Mouse (Mus musculus) cerebellum, adult 9-11 months (tissue): ENCODE data around the gene Gm28042.

Experiments used
- DNase-seq: peaks from one replicate; pipeline ENCODE4 v3.0.0; 2022

Gm28042 gene

DNA sequence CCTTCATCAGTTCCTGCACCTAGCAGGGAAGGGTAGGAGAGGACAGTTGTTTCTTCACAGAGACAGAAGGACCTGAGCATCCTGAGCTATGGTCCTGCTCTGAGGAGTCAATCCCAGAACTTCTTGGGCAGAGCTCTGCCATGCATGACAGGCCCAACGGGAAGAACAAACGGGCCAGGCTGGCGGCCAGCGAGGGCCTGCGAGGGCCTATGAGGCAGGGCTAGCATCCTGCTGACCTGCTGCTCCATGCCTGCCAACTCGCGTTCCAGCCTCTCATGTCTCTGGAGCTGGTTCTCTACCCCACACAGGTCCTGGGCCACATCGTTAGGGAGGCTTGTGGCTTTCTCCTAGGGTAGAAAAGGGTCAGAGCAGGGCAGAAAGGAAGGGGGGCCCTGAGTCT lies 35.0 kb downstream of the Gm28042 start:
- no peak for DNase-seq

DNA sequence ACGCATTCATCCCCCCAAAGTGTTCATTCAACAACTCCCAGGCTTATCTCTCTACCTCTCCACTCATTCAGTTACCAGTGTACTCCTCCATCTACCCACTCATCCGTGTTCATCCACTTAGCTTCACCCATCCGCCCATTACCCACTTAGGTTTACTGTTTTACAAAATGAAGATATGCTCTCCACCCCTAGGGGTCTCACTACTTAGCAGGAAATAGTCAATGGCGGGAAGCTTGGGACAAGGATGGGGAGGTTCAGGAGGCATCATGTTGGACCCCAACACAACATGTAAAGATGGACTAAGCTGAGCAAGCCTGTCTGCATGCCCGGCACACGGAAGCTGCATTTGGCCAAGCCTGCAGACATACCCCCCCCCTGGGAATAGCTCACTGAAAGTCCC lies 37.3 kb downstream of the Gm28042 start:
- no peak for DNase-seq

DNA sequence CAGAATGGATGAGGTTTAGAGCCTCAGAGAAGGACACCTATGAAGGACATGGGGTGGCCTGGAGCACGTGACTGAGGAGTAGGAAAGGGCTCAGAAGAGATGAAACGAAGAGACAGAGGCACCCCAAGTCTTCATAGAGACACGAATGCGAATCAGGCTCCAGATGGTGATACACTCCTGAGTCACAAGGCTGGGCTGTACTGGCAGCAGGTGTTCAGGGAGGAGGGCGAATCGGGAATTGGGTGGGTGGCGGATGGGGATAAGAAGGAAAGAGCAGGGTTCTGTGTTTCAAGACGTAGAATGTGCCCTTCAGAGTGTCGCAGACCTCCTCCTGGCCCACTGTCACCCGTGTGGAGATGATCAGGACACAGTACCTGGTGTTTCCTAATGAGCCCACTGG lies 38.0 kb downstream of the Gm28042 start:
- DNase-seq = no peak

DNA sequence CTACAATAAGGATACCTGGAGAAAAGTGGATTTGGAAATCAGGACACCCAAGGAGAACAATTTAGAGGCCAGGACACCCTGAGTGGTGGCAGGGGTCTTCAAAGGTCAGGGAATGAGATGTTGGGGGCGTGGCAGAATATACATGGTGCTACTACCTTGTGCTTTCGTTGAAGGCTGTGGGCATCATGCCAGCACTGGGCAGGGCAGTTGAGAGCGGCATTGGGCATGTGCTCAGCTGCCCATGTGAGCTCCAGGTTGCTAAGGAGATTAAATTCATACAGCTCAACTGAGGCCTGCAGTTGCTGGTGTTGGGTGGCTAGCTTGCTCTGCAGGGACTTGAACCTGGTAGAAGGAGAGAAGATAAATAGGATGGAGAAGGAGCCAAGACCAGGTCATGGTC lies 38.9 kb downstream of the Gm28042 start:
- DNase-seq = no peak

DNA sequence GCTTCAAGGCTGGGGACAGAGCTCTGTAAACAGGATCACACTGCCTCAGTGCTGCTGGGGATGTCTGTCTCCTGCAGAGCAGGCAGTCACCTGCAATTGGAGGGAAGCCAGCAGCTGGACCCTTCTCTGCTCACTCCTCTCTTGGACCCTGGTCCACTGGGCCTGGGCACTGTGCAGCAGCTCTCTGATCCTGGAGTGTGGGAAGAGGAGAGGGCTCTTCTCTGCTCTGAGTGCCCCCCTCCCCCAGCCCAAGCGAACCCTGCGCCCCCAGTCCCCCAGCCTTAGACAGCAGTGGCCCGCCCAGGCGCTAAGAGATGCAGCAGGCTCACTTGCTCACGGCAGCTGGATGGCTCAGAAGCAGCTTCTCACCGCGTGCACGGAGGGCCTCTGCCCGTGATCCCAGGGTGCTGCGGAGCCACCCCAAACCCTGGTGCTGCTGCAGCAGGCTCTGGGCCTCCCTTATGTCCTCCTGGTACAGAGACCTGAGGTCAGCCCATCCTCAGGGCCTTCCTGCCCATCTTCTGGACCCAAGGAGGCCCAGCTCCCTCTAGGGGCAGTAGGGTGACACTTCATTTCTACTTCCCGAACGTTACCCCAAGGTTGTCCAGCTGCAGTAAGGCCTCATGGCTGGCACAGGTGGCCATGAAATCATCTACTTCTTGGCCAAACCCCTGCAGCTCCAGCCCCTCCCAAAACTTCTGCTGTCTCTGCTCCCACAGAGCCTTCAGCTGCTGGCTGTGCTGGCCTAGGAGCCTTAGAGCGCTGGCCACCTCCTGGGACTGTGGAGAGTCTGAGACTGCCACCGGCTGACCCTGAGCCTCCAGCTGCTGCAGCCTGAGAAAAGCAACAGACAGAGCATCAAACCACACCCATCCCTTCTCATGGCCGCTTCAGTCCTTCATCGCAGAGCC lies 41.5 kb downstream of the Gm28042 start:
- DNase-seq = peak; percentile 42

DNA sequence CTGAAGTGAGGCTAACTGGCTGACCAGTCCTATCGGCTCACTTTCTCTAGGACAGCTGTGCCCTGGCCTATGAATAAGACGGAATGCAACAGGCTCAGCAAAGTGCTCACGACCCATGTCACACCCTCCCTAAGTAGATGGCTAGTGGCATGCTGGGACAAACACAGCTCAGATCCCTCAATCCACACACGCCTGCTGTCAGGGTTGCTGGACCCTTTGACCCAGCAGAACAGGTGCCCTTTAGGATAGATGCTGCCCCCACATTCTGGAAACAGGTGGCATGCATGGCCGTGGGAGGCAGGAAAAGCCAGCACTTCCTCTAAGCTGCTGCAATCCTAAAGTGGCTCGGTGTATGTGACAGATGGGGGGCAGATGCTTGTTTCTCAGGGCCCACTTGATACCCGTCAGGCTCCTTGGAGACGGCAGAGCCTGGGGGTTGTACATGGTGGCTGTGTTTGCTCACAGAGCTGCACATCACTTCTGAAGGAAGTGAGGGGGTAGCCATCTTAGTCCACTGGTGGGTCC lies 42.2 kb downstream of the Gm28042 start:
- no peak for DNase-seq

DNA sequence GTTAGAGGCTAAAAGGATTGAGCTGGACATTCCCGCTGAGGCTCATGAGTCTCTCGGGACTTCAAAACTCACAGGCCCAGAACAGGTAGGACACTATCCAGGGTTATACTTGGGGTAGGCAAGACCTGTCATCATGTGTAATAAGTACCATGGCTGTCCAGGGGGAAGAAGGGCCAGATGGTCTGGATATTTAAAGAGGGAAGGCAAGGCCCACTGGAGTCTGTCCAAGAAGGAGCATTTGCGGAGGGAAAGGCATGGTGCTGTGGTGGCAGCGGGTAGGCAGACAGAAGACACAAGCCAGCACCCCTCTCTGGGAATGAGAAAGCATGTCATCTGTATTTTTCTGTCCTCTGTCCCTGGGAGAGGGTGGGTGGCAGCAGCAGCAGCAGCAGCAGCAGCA lies 46.8 kb downstream of the Gm28042 start:
- DNase-seq = no peak

DNA sequence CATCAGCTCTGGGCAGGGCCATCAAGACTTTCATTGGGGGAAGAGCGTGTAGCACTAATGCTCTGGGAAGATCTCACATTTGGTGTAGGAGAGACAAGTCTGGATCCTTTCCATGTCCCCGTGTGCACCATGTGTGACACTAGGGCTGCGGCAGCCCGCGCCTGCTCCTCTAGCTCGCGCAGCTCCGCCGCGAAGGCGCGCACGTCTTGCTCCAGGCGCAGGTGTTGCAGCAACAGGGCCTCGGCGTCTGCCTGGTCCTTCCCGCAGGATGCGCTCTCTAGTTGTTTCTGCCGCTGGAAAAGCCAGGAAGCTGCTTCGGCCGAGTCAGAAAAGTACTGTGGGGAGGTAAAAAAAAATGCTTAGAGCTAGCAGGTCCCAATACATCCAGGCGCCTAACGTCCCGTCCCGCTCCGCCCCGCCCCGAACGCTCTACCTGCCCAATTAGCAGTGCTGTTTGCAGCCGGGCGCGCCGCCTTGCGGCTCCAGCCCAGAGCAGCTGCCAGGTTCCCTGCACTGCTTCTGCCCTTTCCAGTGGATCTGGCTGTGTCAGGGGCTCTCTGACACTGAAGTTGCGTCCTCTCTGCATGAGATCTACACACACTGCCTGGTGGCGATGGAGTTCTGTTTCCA lies 48.9 kb downstream of the Gm28042 start:
- DNase-seq = peak; percentile 59

DNA sequence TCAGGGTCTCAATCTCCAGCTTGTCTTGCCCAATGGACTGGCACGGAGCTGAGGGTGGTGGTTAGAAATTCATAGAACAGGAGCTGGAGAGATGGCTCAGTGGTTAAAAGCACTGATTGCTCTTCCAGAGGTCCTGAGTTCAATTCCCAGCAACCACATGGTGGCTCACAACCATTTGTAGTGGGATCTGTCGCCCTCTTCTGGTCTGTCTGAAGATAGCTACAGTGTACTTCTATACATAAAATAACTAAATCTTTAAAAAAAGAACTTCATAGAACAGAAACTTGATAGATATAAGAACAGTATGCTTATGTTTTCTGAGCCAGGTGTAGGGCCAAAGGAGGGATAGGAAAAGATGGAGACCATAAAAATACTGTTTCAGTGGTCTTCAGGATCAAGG lies 55.1 kb downstream of the Gm28042 start:
- no peak for DNase-seq

DNA sequence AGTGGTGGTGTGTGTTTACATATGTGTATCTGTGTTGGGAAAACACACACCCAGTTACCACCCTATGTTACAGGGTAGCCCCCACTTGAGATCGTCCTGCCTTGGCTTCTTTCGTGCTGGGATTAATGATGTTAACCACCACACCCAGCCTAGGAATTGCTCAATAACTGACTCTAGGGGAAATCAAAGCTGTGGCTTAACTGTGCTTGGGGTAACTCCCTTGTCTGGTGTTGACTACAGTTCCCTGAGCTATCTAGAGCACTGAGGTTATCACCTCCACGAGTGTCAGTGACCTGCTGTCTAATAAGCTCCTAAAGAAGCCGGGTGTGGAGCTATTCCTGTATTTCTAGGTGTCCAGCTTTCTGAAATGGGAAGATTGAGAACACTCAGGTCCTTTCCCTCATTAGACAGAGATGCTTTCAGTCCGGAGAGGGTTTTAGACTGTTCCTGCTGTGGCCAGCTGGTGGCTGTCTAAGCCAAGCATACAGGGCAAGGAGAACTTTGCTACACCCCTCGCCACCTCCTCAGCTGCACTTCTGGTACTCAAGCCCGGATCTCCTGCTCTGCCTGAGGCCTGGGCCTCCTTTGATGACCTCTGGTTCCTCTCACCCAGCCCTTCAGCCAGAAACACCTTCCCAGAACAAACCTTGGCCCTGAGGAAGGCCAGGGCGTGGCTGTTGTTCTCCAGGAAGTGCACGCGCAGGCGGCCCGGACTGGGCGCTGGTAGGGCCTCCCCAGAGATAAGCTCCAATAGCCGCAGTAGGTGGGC lies 57.5 kb downstream of the Gm28042 start:
- DNase-seq = no peak

DNA sequence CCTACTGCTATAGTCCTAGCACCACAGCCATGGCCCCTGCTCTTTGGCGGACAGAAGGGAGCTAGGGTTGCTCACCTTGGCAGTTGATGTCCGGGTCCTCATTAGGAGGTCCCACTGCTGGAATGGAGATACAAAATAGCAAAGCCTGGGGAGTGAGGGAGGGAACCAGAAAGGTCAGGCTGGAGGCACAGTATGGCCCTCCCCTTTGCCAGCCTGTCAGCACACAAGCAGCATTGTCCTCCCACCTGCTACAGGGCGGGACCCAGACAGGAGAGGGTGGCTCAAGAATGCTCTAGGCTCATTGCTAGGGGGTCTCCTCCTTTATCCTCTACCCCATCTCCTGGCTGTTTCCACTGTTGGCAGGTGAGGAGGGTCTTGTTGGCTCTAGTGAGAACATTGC lies 58.7 kb downstream of the Gm28042 start:
- DNase-seq = no peak

DNA sequence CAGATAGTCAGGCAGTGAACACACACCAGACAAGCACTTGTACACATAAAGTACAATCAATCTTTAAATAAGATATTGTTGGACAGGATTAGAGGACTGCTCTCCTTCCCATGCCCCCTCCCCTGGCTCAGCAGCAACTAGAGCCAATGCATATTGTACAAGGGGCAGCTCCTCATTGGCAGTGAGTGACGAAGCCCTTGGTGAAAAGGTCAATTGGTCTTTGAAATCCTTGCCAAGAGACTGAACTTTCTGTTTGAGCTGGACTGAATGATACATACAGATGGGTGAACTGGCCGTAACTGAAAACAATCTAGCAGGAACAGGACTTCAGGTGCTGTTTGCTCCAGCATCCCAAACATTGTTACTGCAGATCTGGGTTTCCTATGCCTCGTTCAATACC lies 60.1 kb downstream of the Gm28042 start:
- no peak for DNase-seq

DNA sequence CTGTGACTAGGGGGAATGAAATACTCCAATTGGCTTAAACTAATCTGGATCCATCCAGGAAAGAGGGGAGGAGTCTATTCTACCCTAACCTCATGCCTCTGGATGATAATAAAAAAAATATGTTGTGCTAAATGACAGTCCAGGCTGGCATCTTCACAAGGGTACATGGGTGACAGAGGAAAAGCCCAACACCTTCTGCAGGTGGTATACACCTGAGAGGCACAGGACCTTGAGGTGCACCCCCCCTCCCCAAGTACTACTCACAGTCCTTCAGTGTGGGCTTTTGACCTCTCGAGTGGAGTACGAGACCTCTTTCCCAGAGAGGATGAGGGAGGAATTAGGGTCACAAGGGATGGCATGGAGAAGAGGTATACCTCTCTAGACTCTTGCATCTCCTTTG lies 60.6 kb downstream of the Gm28042 start:
- DNase-seq = no peak

DNA sequence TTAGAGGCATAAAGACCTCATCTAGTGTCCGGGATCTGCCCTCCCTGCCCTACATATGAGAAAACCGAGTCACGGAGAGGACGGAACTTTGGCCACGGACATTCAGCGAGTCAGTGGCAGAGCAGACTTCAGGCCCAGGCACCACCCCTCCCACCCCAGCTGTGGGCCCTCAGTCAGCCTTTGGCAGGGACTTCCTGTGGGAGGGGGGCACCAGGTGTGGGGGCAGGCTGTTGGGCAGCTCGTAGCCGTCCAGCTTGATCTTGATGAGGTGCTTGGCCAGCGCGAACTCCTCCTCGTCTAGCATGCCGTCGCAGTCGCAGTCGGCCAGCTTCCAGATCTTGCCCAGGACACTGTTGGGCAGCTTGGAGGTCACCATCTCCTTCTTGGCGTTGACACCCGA lies 63.7 kb downstream of the Gm28042 start:
- no peak for DNase-seq
